Mouse (Mus musculus): ENCODE data around the gene Pdcd1lg2. TPM values are rescaled to one million over a fixed set of nuclear protein-coding genes. Genes with fewer than 3 reads are reported as not detected.

Pdcd1lg2 gene
- polyA plus RNA-seq, 1 experiment from 2014 or later = not detected

GRCm38 (mm10) chr19:29496001-29496597 lies 85.4 kb downstream of the Pdcd1lg2 start:
- DNase-seq (ENCODE audit: low spot score) (no peak), ATAC-seq (replicated peaks; ENCODE audit: low FRiP score, low read depth) (no peak)
- H3K27ac ChIP-seq = no peak overlapping the region
- H3K36me3 ChIP-seq (ENCODE audit: insufficient read depth, low read length) = no peaks in the 10 kb centered on the region
- 68% methylated on average over 6 of the region's 6 CpGs for WGBS
- no peak overlapping the region for H3K9ac ChIP-seq (ENCODE audit: low read depth, low read length)
- H3K4me2 ChIP-seq (ENCODE audit: low read length) = no peak overlapping the region
- no peaks in the 10 kb centered on the region for H3K27me3 ChIP-seq (ENCODE audit: insufficient read depth, low read length)
- no peak for TF ChIP-seq CTCF (IDR thresholded peaks at IDR 0.05; ENCODE audit: low read depth)
- H3K4me1 ChIP-seq (replicated peaks; ENCODE audit: insufficient read depth, low read length) = no peaks in the 10 kb centered on the region
- no peaks in the 10 kb centered on the region for H3K9me3 ChIP-seq (replicated peaks; ENCODE audit: low read length)
- no peak overlapping the region for H3K4me3 ChIP-seq (replicated peaks; ENCODE audit: low read depth, low read length)

GRCm38 (mm10) chr19:29496786-29497557 lies 86.3 kb downstream of the Pdcd1lg2 start:
- H3K4me1 ChIP-seq (replicated peaks; ENCODE audit: insufficient read depth, low read length) = no peaks in the 10 kb centered on the region
- no peak overlapping the region for H3K4me3 ChIP-seq (replicated peaks; ENCODE audit: low read depth, low read length)
- TF ChIP-seq CTCF (IDR thresholded peaks at IDR 0.05; ENCODE audit: low read depth) = no peak
- no peak overlapping the region for H3K27ac ChIP-seq
- DNase-seq (ENCODE audit: low spot score) (no peak), ATAC-seq (replicated peaks; ENCODE audit: low FRiP score, low read depth) (no peak)
- no peaks in the 10 kb centered on the region for H3K27me3 ChIP-seq (ENCODE audit: insufficient read depth, low read length)
- no peaks in the 10 kb centered on the region for H3K36me3 ChIP-seq (ENCODE audit: insufficient read depth, low read length)
- no peak overlapping the region for H3K4me2 ChIP-seq (ENCODE audit: low read length)
- 65% methylated on average over 7 of the region's 7 CpGs for WGBS
- H3K9ac ChIP-seq (ENCODE audit: low read depth, low read length) = no peak overlapping the region
- no peaks in the 10 kb centered on the region for H3K9me3 ChIP-seq (replicated peaks; ENCODE audit: low read length)

GRCm38 (mm10) chr19:29497874-29498273 lies 87.2 kb downstream of the Pdcd1lg2 start:
- Histone ChIP-seq H3K4me2 (ENCODE audit: low read length) (no peak overlapping the region), H3K4me3 (replicated peaks; ENCODE audit: low read depth, low read length) (no peak overlapping the region), H3K9me3 (replicated peaks; ENCODE audit: low read length) (no peaks in the 10 kb centered on the region), H3K27ac (no peak overlapping the region), H3K4me1 (replicated peaks; ENCODE audit: insufficient read depth, low read length) (no peaks in the 10 kb centered on the region), H3K36me3 (ENCODE audit: insufficient read depth, low read length) (no peaks in the 10 kb centered on the region), H3K27me3 (ENCODE audit: insufficient read depth, low read length) (no peaks in the 10 kb centered on the region), H3K9ac (ENCODE audit: low read depth, low read length) (no peak overlapping the region)
- no peak for TF ChIP-seq CTCF (IDR thresholded peaks at IDR 0.05; ENCODE audit: low read depth)
- DNase-seq (ENCODE audit: low spot score) (no peak), ATAC-seq (replicated peaks; ENCODE audit: low FRiP score, low read depth) (no peak)
- WGBS = 78% methylated on average over 7 of the region's 7 CpGs

GRCm38 (mm10) chr19:29498842-29499456 lies 88.2 kb downstream of the Pdcd1lg2 start:
- Histone ChIP-seq H3K27ac (no peak overlapping the region), H3K4me2 (ENCODE audit: low read length) (no peak overlapping the region), H3K4me3 (replicated peaks; ENCODE audit: low read depth, low read length) (no peak overlapping the region), H3K36me3 (ENCODE audit: insufficient read depth, low read length) (no peaks in the 10 kb centered on the region), H3K27me3 (ENCODE audit: insufficient read depth, low read length) (no peaks in the 10 kb centered on the region), H3K4me1 (replicated peaks; ENCODE audit: insufficient read depth, low read length) (no peaks in the 10 kb centered on the region), H3K9ac (ENCODE audit: low read depth, low read length) (no peak overlapping the region), H3K9me3 (replicated peaks; ENCODE audit: low read length) (no peaks in the 10 kb centered on the region)
- TF ChIP-seq CTCF (IDR thresholded peaks at IDR 0.05; ENCODE audit: low read depth) = no peak
- DNase-seq (ENCODE audit: low spot score) = peak; percentile 20
- ATAC-seq (replicated peaks; ENCODE audit: low FRiP score, low read depth) = no peak
- WGBS = 43% methylated on average over 6 of the region's 6 CpGs

GRCm38 (mm10) chr19:29500333-29500732 lies 89.6 kb downstream of the Pdcd1lg2 start:
- Histone ChIP-seq H3K9ac (ENCODE audit: low read depth, low read length) (no peak overlapping the region), H3K36me3 (ENCODE audit: insufficient read depth, low read length) (no peaks in the 10 kb centered on the region), H3K4me1 (replicated peaks; ENCODE audit: insufficient read depth, low read length) (no peaks in the 10 kb centered on the region), H3K27me3 (ENCODE audit: insufficient read depth, low read length) (no peaks in the 10 kb centered on the region), H3K9me3 (replicated peaks; ENCODE audit: low read length) (no peaks in the 10 kb centered on the region), H3K27ac (no peak overlapping the region), H3K4me3 (replicated peaks; ENCODE audit: low read depth, low read length) (no peak overlapping the region), H3K4me2 (ENCODE audit: low read length) (no peak overlapping the region)
- no peak for ATAC-seq (replicated peaks; ENCODE audit: low FRiP score, low read depth)
- WGBS = 76% methylated on average over 1 of the region's 1 CpGs
- no peak for DNase-seq (ENCODE audit: low spot score)
- TF ChIP-seq CTCF (IDR thresholded peaks at IDR 0.05; ENCODE audit: low read depth) = no peak

- no peaks in the 10 kb centered on the region for H3K27me3 ChIP-seq (ENCODE audit: insufficient read depth, low read length)
- no peak overlapping the region for H3K27ac ChIP-seq
- peak; percentile 52 for TF ChIP-seq CTCF (IDR thresholded peaks at IDR 0.05; ENCODE audit: low read depth)
- DNase-seq (ENCODE audit: low spot score) (peak; percentile 51), ATAC-seq (replicated peaks; ENCODE audit: low FRiP score, low read depth) (0 out of 2 replicates have a peak, but pooled peaks have one; percentile 21)
- H3K9ac ChIP-seq (ENCODE audit: low read depth, low read length) = no peak overlapping the region
- no peaks in the 10 kb centered on the region for H3K9me3 ChIP-seq (replicated peaks; ENCODE audit: low read length)
- peak overlapping the region; percentile 43 for H3K4me2 ChIP-seq (ENCODE audit: low read length)
- H3K4me3 ChIP-seq (replicated peaks; ENCODE audit: low read depth, low read length) = no peak overlapping the region
- no peaks in the 10 kb centered on the region for H3K36me3 ChIP-seq (ENCODE audit: insufficient read depth, low read length)
- WGBS = 43% methylated on average over 11 of the region's 11 CpGs
- no peaks in the 10 kb centered on the region for H3K4me1 ChIP-seq (replicated peaks; ENCODE audit: insufficient read depth, low read length)
Observed at GRCm38 (mm10) chr19:29501106-29501505, 90.4 kb downstream of the Pdcd1lg2 start.

Data from kidney, postnatal 0 days (tissue).